Mouse (Mus musculus) myocyte (in vitro differentiated cells): ENCODE results near the gene Hivep2.
A peak's percentile ranks its signal among the peaks of the same experiment; 100 is the strongest.

Experiments
- CEBPB ChIP-seq: IDR thresholded peaks from 2 replicates; pipeline ENCODE4 v1.6.1; 2011; ENCODE audit warnings: mild to moderate bottlenecking, moderate library complexity; ENCODE audit not compliant: poor library complexity, insufficient read depth, severe bottlenecking
- E2F4 ChIP-seq: IDR thresholded peaks from one replicate; pipeline ENCODE4 v1.6.1; 2011; ENCODE audit warnings: mild to moderate bottlenecking, control low read depth, moderate library complexity; ENCODE audit not compliant: insufficient read depth
- MAX ChIP-seq: IDR thresholded peaks from one replicate; pipeline ENCODE4 v1.6.1; 2011; ENCODE audit warnings: low read depth, mild to moderate bottlenecking, control low read depth
- POLR2A ChIP-seq: IDR thresholded peaks from one replicate; pipeline ENCODE4 v1.6.1; 2011; ENCODE audit warnings: low read depth, mild to moderate bottlenecking, control low read depth, moderate library complexity; ENCODE audit not compliant: insufficient read length
- POLR2AphosphoS2 ChIP-seq: IDR thresholded peaks from one replicate; pipeline ENCODE4 v1.6.1; 2011; ENCODE audit warnings: low read depth, control low read depth; ENCODE audit not compliant: insufficient read length
- REST ChIP-seq: IDR thresholded peaks from one replicate; pipeline ENCODE4 v1.6.1; 2011; ENCODE audit warnings: mild to moderate bottlenecking, control low read depth, moderate library complexity; ENCODE audit not compliant: insufficient read depth, insufficient read length
- TCF12 ChIP-seq: IDR thresholded peaks from one replicate; pipeline ENCODE4 v1.6.1; 2011; ENCODE audit warnings: mild to moderate bottlenecking, control low read depth; ENCODE audit not compliant: poor library complexity, insufficient read depth, severe bottlenecking
- TCF3 ChIP-seq: IDR thresholded peaks from one replicate; pipeline ENCODE4 v1.6.1; 2011; ENCODE audit warnings: low read depth, control low read depth; ENCODE audit not compliant: insufficient read length
- USF1 ChIP-seq: IDR thresholded peaks from one replicate; pipeline ENCODE4 v1.6.1; 2011; ENCODE audit warnings: low read depth, mild to moderate bottlenecking, control low read depth, moderate library complexity

GRCm38 (mm10) chr10:13988280-13988679, 22.4 kb downstream of the Hivep2 start:
- TF ChIP-seq E2F4 = no peak
- TF ChIP-seq POLR2A = no peak
- TF ChIP-seq POLR2AphosphoS2 = no peak
- peak; percentile 83 for TF ChIP-seq TCF12
- peak; percentile 33 for TF ChIP-seq USF1
- TF ChIP-seq MAX = no peak
- TF ChIP-seq CEBPB = peak; percentile 80
- peak; percentile 68 for TF ChIP-seq TCF3
- TF ChIP-seq REST = no peak
